Mouse (Mus musculus) spleen, adult 2 months (tissue): ENCODE measurements around the gene Dpyd. TPM values are rescaled to one million over a fixed set of nuclear protein-coding genes. Genes with fewer than 3 reads are reported as not detected.

Experiments used
- DNase-seq, 2 experiments: peaks; one replicate each; pipeline versions ENCODE4 v3.0.0 to v3.0.0-alpha.2; 2012 to 2021; ENCODE audit warnings: low spot score in 2 of 2, low read depth in 1 of 2
- H3K27ac ChIP-seq: fragments of 200-500 bp; 2 replicates; pipeline ENCODE4 v1.5.1; 2012; ENCODE audit warnings: low read length, inconsistent platforms; ENCODE audit not compliant: insufficient read depth
- H3K27me3 ChIP-seq: fragments of 200-500 bp; 2 replicates; pipeline ENCODE4 v1.6.1; 2012; ENCODE audit warnings: mild to moderate bottlenecking, moderate library complexity, low read length, inconsistent platforms; ENCODE audit not compliant: control insufficient read depth, insufficient read depth
- H3K36me3 ChIP-seq: fragments of 200-500 bp; 2 replicates; pipeline ENCODE4 v1.6.1; 2012; ENCODE audit warnings: mild to moderate bottlenecking, low read length, inconsistent platforms; ENCODE audit not compliant: control insufficient read depth, insufficient read depth
- H3K4me1 ChIP-seq: fragments of 200-500 bp; 2 replicates; pipeline ENCODE4 v1.6.1; 2011; ENCODE audit warnings: inconsistent platforms; ENCODE audit not compliant: control insufficient read depth, insufficient read depth, insufficient read length
- H3K4me3 ChIP-seq: fragments of 200-500 bp; 2 replicates; pipeline ENCODE4 v1.5.1; 2011; ENCODE audit warnings: mild to moderate bottlenecking, inconsistent platforms; ENCODE audit not compliant: insufficient read depth, insufficient read length; ENCODE audit errors: extremely low read depth
- CTCF ChIP-seq: fragments of 200-500 bp; IDR thresholded peaks from 2 replicates; pipeline ENCODE4 v1.5.1; 2011; ENCODE audit warnings: mild to moderate bottlenecking, inconsistent platforms; ENCODE audit not compliant: insufficient read depth, insufficient read length, insufficient replicate concordance; ENCODE audit errors: extremely low read depth
- POLR2A ChIP-seq: fragments of 200-500 bp; IDR thresholded peaks from 2 replicates; pipeline ENCODE4 v1.6.1; 2011; ENCODE audit warnings: low read depth, low read length, inconsistent platforms
- WGBS: fragments of 180-500 bp; shearing (Covaris S2); methylation state at CpG from one replicate; pipeline ENCODE4 v1.1.7; 2018; 5-methylcytosine and 5-hydroxymethylcytosine counted together
- polyA plus RNA-seq: library from polyadenylated mRNA; depleted of rRNA; stranded (reverse); fragments of >200 nt; gene quantifications from 2 replicates; pipeline ENCODE4 v1.2.3, GENCODE M21; 2012

The Dpyd gene
- polyA plus RNA-seq, 1 experiment = 0.26 TPM

DNA sequence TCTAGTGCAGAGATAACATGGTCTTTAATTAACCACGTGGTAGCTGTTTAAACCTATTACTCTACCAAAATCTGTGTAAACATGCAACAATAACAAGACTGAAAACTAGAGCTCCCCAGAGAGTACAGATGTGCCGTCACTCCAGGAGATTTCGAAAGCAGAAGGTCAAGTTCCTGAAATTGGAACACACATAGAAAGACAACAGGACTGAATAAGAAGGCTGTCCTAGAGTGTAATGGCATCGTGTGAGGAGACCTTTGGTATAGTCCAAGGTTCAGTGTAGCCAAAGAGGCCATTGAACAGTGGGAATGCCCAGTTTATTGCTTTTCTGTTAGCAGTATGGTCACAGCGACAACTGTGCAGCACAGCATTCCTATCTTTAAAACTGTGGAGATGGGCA lies 4.8 kb downstream of the Dpyd start:
- no peak overlapping the region for H3K4me3 ChIP-seq
- H3K36me3 ChIP-seq = no peaks in the 10 kb centered on the region
- TF ChIP-seq POLR2A (no peak), CTCF (no peak)
- DNase-seq = no peak
- H3K27ac ChIP-seq = no peak overlapping the region
- no peaks in the 10 kb centered on the region for H3K4me1 ChIP-seq
- no peaks in the 10 kb centered on the region for H3K27me3 ChIP-seq
- 76% methylated on average over 5 of the region's 5 CpGs for WGBS

DNA sequence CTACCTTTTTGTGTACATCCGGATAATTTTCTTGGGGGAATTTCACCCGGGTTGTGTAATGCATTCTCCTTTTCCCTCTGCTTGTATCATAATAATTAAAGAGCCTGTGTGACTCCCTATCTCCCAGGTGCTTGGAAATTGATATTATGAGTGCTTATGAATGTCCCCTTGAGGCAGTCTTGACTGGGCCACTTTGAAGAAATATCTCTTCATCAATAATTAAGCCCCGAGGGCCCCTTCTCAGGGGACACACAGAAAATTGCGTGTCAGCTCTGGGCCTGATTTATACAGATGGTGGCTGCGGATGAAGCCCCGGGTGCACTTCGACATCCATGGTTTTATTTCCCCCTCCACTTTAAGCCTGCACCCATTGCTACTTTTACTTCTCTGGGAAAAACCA lies 8.3 kb downstream of the Dpyd start:
- WGBS = 87% methylated on average over 7 of the region's 7 CpGs
- Histone ChIP-seq H3K36me3 (no peaks in the 10 kb centered on the region), H3K4me1 (no peaks in the 10 kb centered on the region), H3K27ac (no peak overlapping the region), H3K27me3 (no peaks in the 10 kb centered on the region), H3K4me3 (no peak overlapping the region)
- TF ChIP-seq CTCF (no peak), POLR2A (no peak)
- DNase-seq = no peak

DNA sequence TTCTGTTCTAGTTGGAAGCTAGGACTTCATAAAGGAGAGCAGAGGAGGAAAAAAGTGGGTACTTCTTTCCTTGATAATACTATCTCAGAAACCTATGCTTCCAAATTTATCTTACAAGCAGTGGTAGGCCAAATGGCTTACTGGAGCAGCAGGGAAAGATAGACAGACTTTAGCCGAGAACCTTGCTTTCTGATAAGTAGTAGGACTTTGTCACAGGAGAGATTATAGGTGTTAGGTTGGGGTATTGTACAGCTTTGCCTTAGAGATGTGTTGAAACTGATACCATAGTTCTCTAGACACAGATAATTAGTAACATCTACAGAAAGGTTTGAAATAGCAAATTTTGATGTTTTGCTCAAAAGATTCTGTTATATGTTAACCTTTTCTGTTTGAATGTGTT lies 28.6 kb downstream of the Dpyd start:
- 85% methylated on average over 1 of the region's 1 CpGs for WGBS
- no peak for DNase-seq
- TF ChIP-seq POLR2A = no peak
- no peak for TF ChIP-seq CTCF

GRCm38 (mm10) chr3:118594864-118595263 lies 32.9 kb downstream of the Dpyd start:
- Histone ChIP-seq H3K4me3 (no peak overlapping the region), H3K4me1 (no peaks in the 10 kb centered on the region), H3K27ac (no peak overlapping the region), H3K36me3 (no peaks in the 10 kb centered on the region), H3K27me3 (no peaks in the 10 kb centered on the region)
- DNase-seq = no peak
- TF ChIP-seq POLR2A = no peak
- no peak for TF ChIP-seq CTCF
- 84% methylated on average over 4 of the region's 4 CpGs for WGBS

More for the DNA sequence above, 28.6 kb downstream of the Dpyd start:
- H3K27me3 ChIP-seq = no peaks in the 10 kb centered on the region
- H3K36me3 ChIP-seq = no peaks in the 10 kb centered on the region
- no peak overlapping the region for H3K4me3 ChIP-seq
- no peak overlapping the region for H3K27ac ChIP-seq
- H3K4me1 ChIP-seq = no peaks in the 10 kb centered on the region

- DNase-seq = no peak
- no peaks in the 10 kb centered on the region for H3K27me3 ChIP-seq
- no peaks in the 10 kb centered on the region for H3K4me1 ChIP-seq
- no peak overlapping the region for H3K27ac ChIP-seq
- no peak for TF ChIP-seq POLR2A
- no peak for TF ChIP-seq CTCF
- H3K36me3 ChIP-seq = no peaks in the 10 kb centered on the region
- WGBS = 87% methylated on average over 2 of the region's 2 CpGs
- no peak overlapping the region for H3K4me3 ChIP-seq
Observed at GRCm38 (mm10) chr3:118595693-118596092, 33.8 kb downstream of the Dpyd start.

- H3K4me1 ChIP-seq = no peaks in the 10 kb centered on the region
- no peak overlapping the region for H3K4me3 ChIP-seq
- no peak for DNase-seq
- H3K27ac ChIP-seq = no peak overlapping the region
- no peaks in the 10 kb centered on the region for H3K36me3 ChIP-seq
- H3K27me3 ChIP-seq = no peaks in the 10 kb centered on the region
- TF ChIP-seq CTCF (no peak), POLR2A (no peak)
- 83% methylated on average over 7 of the region's 7 CpGs for WGBS
Observed at GRCm38 (mm10) chr3:118601689-118602640, 40.0 kb downstream of the Dpyd start.

DNA sequence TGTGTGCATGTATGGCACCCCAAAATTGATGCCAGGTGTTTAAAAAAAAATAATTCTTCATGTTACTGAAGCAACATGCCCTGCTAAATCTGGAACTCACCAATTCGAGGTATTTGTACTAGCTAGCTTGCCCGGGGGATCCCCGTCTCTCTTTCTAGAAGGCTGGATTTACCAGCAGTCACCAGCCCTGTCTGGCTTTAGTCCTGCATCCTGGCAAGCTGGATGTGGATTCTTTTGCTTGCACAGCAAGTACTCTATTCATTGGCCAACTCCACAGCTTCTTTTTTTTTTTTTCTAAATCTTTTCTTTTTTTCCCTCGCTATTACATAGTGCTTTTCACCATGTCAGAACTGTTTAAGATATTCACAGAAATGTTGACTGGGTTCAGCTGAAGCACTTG lies 46.8 kb downstream of the Dpyd start:
- DNase-seq = no peak
- 80% methylated on average over 4 of the region's 4 CpGs for WGBS
- H3K4me3 ChIP-seq = no peak overlapping the region
- no peaks in the 10 kb centered on the region for H3K36me3 ChIP-seq
- no peak overlapping the region for H3K27ac ChIP-seq
- no peak for TF ChIP-seq POLR2A
- no peak for TF ChIP-seq CTCF
- H3K27me3 ChIP-seq = no peaks in the 10 kb centered on the region
- H3K4me1 ChIP-seq = no peaks in the 10 kb centered on the region
